Mouse (Mus musculus): ENCODE results near the gene Prkar1b. TPM values are rescaled to one million over a fixed set of nuclear protein-coding genes. Genes with fewer than 3 reads are reported as not detected.
A peak's percentile ranks its signal among the peaks of the same experiment; 100 is the strongest.

The Prkar1b gene
- polyA plus RNA-seq, 1 experiment, result 6.0 TPM

GRCm38 (mm10) chr5:139147178-139148078 lies 2.4 kb downstream of the Prkar1b start:
- no peak for DNase-seq (ENCODE audit: low read depth, low spot score)
- 91% methylated on average over 14 of the region's 14 CpGs for WGBS

- WGBS, result 91% methylated on average over 11 of the region's 11 CpGs
- no peak for DNase-seq (ENCODE audit: low read depth, low spot score)
Measured at GRCm38 (mm10) chr5:139146476-139147075, 3.2 kb downstream of the Prkar1b start.

- 94% methylated on average over 4 of the region's 4 CpGs for WGBS
- no peak for DNase-seq (ENCODE audit: low read depth, low spot score)
Measured at GRCm38 (mm10) chr5:139145726-139146125, 4.1 kb downstream of the Prkar1b start.

- 77% methylated on average over 3 of the region's 3 CpGs for WGBS
- no peak for DNase-seq (ENCODE audit: low read depth, low spot score)
Measured at GRCm38 (mm10) chr5:139143890-139144289, 5.9 kb downstream of the Prkar1b start.

GRCm38 (mm10) chr5:139141326-139141725 lies 8.5 kb downstream of the Prkar1b start:
- WGBS, result 58% methylated on average over 5 of the region's 5 CpGs
- DNase-seq (ENCODE audit: low read depth, low spot score), result no peak

- 82% methylated on average over 9 of the region's 9 CpGs for WGBS
- no peak for DNase-seq (ENCODE audit: low read depth, low spot score)
Measured at GRCm38 (mm10) chr5:139140589-139140988, 9.2 kb downstream of the Prkar1b start.

- 35% methylated on average over 8 of the region's 8 CpGs for WGBS
- peak; percentile 22 for DNase-seq (ENCODE audit: low read depth, low spot score)
Measured at GRCm38 (mm10) chr5:139138926-139139472, 10.8 kb downstream of the Prkar1b start.

- no peak for DNase-seq (ENCODE audit: low read depth, low spot score)
- WGBS, result 55% methylated on average over 12 of the region's 12 CpGs
Measured at GRCm38 (mm10) chr5:139138261-139138925, 11.4 kb downstream of the Prkar1b start.

GRCm38 (mm10) chr5:139137176-139137575 lies 12.6 kb downstream of the Prkar1b start:
- WGBS, result 93% methylated on average over 6 of the region's 6 CpGs

GRCm38 (mm10) chr5:139136341-139136740 lies 13.5 kb downstream of the Prkar1b start:
- WGBS, result 49% methylated on average over 1 of the region's 1 CpGs

More at GRCm38 (mm10) chr5:139137176-139137575, 12.6 kb downstream of the Prkar1b start:
- DNase-seq (ENCODE audit: low read depth, low spot score), result no peak

GRCm38 (mm10) chr5:139134501-139134900 lies 15.3 kb downstream of the Prkar1b start:
- 79% methylated on average over 8 of the region's 8 CpGs for WGBS
- DNase-seq (ENCODE audit: low read depth, low spot score), result no peak

More at GRCm38 (mm10) chr5:139136341-139136740, 13.5 kb downstream of the Prkar1b start:
- no peak for DNase-seq (ENCODE audit: low read depth, low spot score)

- DNase-seq (ENCODE audit: low read depth, low spot score), result no peak
- 90% methylated on average over 5 of the region's 5 CpGs for WGBS
Measured at GRCm38 (mm10) chr5:139130351-139130750, 19.4 kb downstream of the Prkar1b start.

GRCm38 (mm10) chr5:139129572-139130151 lies 20.1 kb downstream of the Prkar1b start:
- no peak for DNase-seq (ENCODE audit: low read depth, low spot score)
- WGBS, result 8% methylated on average over 52 of the region's 55 CpGs

GRCm38 (mm10) chr5:139129078-139129477 lies 20.7 kb downstream of the Prkar1b start:
- DNase-seq (ENCODE audit: low read depth, low spot score), result no peak
- 17% methylated on average over 12 of the region's 12 CpGs for WGBS

GRCm38 (mm10) chr5:139128476-139129065 lies 21.2 kb downstream of the Prkar1b start:
- DNase-seq (ENCODE audit: low read depth, low spot score), result no peak
- WGBS, result 25% methylated on average over 12 of the region's 12 CpGs

- 91% methylated on average over 3 of the region's 3 CpGs for WGBS
- no peak for DNase-seq (ENCODE audit: low read depth, low spot score)
Measured at GRCm38 (mm10) chr5:139125717-139126116, 24.1 kb downstream of the Prkar1b start.

GRCm38 (mm10) chr5:139118961-139119276 lies 30.9 kb downstream of the Prkar1b start:
- 71% methylated on average over 2 of the region's 2 CpGs for WGBS
- no peak for DNase-seq (ENCODE audit: low read depth, low spot score)

- 62% methylated on average over 5 of the region's 5 CpGs for WGBS
- no peak for DNase-seq (ENCODE audit: low read depth, low spot score)
Measured at GRCm38 (mm10) chr5:139118139-139118960, 31.5 kb downstream of the Prkar1b start.

- 75% methylated on average over 7 of the region's 7 CpGs for WGBS
- DNase-seq (ENCODE audit: low read depth, low spot score), result no peak
Measured at GRCm38 (mm10) chr5:139115507-139115906, 34.3 kb downstream of the Prkar1b start.
